Mouse (Mus musculus): ENCODE data around the gene Bend7. TPM values are rescaled to one million over a fixed set of nuclear protein-coding genes. Genes with fewer than 3 reads are reported as not detected.

Bend7 gene
- polyA plus RNA-seq, 1 experiment from 2014 or later, result 1.8 TPM

- no peaks in the 10 kb centered on the region for H3K9me3 ChIP-seq
- no peaks in the 10 kb centered on the region for H3K4me1 ChIP-seq
- H3K4me3 ChIP-seq, result no peak overlapping the region
- peak; percentile 63 for DNase-seq (ENCODE audit: low spot score)
- H3K36me3 ChIP-seq, result no peaks in the 10 kb centered on the region
- no peak overlapping the region for H3K27ac ChIP-seq
- no peaks in the 10 kb centered on the region for H3K27me3 ChIP-seq (ENCODE audit: insufficient read depth, poor library complexity, severe bottlenecking)
- WGBS, result 63% methylated on average over 8 of the region's 8 CpGs
Observed at GRCm38 (mm10) chr2:4755716-4756115, 38.1 kb downstream of the Bend7 start.

DNA sequence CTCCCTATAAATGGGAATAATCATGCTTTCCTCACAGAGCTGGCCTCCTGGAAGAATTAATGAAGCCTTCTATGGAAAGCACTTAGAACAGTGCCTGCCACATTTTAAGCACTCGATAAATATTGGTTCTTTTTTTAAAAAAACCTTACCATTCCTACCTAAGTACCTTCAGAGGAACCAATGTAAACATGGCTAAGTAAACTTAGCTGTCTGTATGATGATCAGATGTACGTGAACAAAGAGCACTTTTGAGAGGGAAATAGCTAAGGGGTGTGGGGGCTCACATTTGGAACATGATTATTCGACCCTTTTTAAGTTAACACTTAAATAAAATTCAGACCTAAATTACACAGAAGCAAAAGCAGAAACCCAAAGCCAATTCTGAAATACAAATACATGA lies 39.6 kb downstream of the Bend7 start:
- H3K4me3 ChIP-seq, result no peak overlapping the region
- no peaks in the 10 kb centered on the region for H3K4me1 ChIP-seq
- H3K27ac ChIP-seq, result no peak overlapping the region
- no peaks in the 10 kb centered on the region for H3K9me3 ChIP-seq
- no peaks in the 10 kb centered on the region for H3K36me3 ChIP-seq
- H3K27me3 ChIP-seq (ENCODE audit: insufficient read depth, poor library complexity, severe bottlenecking), result no peaks in the 10 kb centered on the region
- DNase-seq (ENCODE audit: low spot score), result peak; percentile 14
- 82% methylated on average over 3 of the region's 3 CpGs for whole genome bisulfite sequencing

- Histone ChIP-seq H3K4me3 (no peak overlapping the region), H3K27ac (no peak overlapping the region), H3K36me3 (no peaks in the 10 kb centered on the region), H3K27me3 (ENCODE audit: insufficient read depth, poor library complexity, severe bottlenecking) (no peaks in the 10 kb centered on the region), H3K4me1 (no peaks in the 10 kb centered on the region), H3K9me3 (no peaks in the 10 kb centered on the region)
- WGBS, result 72% methylated on average over 5 of the region's 5 CpGs
- DNase-seq (ENCODE audit: low spot score), result no peak
Observed at GRCm38 (mm10) chr2:4760741-4761140, 43.1 kb downstream of the Bend7 start.

GRCm38 (mm10) chr2:4761906-4762305 lies 44.3 kb downstream of the Bend7 start:
- H3K27me3 ChIP-seq (ENCODE audit: insufficient read depth, poor library complexity, severe bottlenecking), result no peaks in the 10 kb centered on the region
- no peak overlapping the region for H3K4me3 ChIP-seq
- no peaks in the 10 kb centered on the region for H3K36me3 ChIP-seq
- H3K27ac ChIP-seq, result no peak overlapping the region
- H3K9me3 ChIP-seq, result no peaks in the 10 kb centered on the region
- DNase-seq (ENCODE audit: low spot score), result peak; percentile 2
- H3K4me1 ChIP-seq, result no peaks in the 10 kb centered on the region
- 64% methylated on average over 5 of the region's 5 CpGs for WGBS

DNA sequence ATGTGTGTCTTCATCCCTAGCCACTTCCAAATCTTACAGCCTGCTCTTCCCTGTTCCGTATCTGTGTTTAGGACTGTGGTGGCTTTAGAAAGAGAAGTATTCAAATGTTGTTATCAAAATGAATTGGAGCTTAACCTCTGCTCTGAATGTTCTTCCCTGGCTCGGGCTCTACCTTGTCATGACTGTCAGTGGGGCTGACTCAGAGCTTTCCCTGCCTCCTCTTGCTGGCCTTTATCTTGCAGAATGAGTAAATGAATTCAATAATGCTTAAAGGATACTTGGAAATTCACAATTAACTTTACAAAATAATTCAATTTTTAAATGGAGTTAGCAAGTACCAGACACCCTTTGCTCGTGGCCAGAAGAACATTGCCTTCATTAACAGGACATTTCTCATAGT lies 46.4 kb downstream of the Bend7 start:
- H3K4me3 ChIP-seq, result no peak overlapping the region
- H3K4me1 ChIP-seq, result no peaks in the 10 kb centered on the region
- WGBS, result 84% methylated on average over 3 of the region's 3 CpGs

GRCm38 (mm10) chr2:4770376-4770775 lies 52.7 kb downstream of the Bend7 start:
- H3K9me3 ChIP-seq, result no peaks in the 10 kb centered on the region
- no peak for DNase-seq (ENCODE audit: low spot score)
- no peaks in the 10 kb centered on the region for H3K4me1 ChIP-seq
- H3K4me3 ChIP-seq, result no peak overlapping the region
- no peak overlapping the region for H3K27ac ChIP-seq
- H3K36me3 ChIP-seq, result no peaks in the 10 kb centered on the region
- 83% methylated on average over 2 of the region's 2 CpGs for WGBS
- H3K27me3 ChIP-seq (ENCODE audit: insufficient read depth, poor library complexity, severe bottlenecking), result no peaks in the 10 kb centered on the region

More for the DNA sequence above, 46.4 kb downstream of the Bend7 start:
- no peaks in the 10 kb centered on the region for H3K27me3 ChIP-seq (ENCODE audit: insufficient read depth, poor library complexity, severe bottlenecking)
- no peaks in the 10 kb centered on the region for H3K36me3 ChIP-seq
- no peak overlapping the region for H3K27ac ChIP-seq
- DNase-seq (ENCODE audit: low spot score), result peak; percentile 45
- no peaks in the 10 kb centered on the region for H3K9me3 ChIP-seq

DNA sequence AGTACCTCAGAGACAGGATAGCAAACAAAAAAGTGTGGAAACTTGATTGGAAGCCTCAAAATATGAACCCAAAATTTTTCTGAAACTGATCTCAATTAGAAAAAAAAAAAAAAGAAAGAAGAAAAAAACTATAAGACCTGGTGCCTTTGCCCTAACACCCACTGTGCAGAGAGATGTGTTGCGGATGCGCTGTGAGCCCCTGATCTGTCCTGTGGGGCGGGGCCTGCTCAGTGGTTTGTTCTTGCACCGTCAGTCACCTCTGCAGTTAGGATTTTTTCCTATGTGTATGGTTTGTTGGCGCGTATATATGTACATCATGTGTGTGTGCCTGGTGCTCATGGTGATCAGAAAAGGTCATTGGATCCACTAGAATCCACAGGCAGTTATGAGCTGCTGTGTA lies 56.3 kb downstream of the Bend7 start:
- no peaks in the 10 kb centered on the region for H3K27me3 ChIP-seq (ENCODE audit: insufficient read depth, poor library complexity, severe bottlenecking)
- H3K9me3 ChIP-seq, result no peaks in the 10 kb centered on the region
- 0 out of 2 replicates have a peak, but pooled peaks cover 4% of the 10 kb centered on the region for H3K4me1 ChIP-seq
- H3K36me3 ChIP-seq, result no peaks in the 10 kb centered on the region
- 91% methylated on average over 6 of the region's 6 CpGs for WGBS
- no peak overlapping the region for H3K4me3 ChIP-seq
- no peak overlapping the region for H3K27ac ChIP-seq
- peak; percentile 59 for DNase-seq (ENCODE audit: low spot score)

GRCm38 (mm10) chr2:4777291-4777690 lies 59.7 kb downstream of the Bend7 start:
- 56% methylated on average over 8 of the region's 8 CpGs for WGBS

DNA sequence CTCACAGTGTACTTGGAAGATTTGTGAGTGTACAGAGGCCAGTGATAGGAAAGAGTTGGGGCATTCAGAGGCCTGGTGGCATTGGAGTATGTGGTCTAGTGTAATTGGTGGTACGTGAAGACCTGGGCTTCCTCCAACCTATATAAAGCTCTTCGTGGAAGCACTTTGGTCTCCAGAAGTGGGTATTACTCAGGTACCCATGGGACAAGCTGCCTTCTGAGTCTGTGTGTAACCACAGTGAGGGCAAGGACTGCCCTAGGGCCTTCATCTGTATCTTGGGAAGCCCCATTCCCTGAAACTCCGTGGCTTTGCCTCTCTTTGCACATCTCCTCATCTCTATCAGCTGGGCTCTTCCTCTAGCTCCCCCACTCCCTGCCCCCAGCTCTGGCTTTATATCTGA lies 64.0 kb downstream of the Bend7 start:
- no peaks in the 10 kb centered on the region for H3K36me3 ChIP-seq
- no peak overlapping the region for H3K4me3 ChIP-seq
- no peaks in the 10 kb centered on the region for H3K9me3 ChIP-seq
- DNase-seq (ENCODE audit: low spot score), result peak; percentile 66
- 79% methylated on average over 3 of the region's 3 CpGs for WGBS
- H3K27ac ChIP-seq, result no peak overlapping the region
- no peaks in the 10 kb centered on the region for H3K27me3 ChIP-seq (ENCODE audit: insufficient read depth, poor library complexity, severe bottlenecking)
- H3K4me1 ChIP-seq, result 0 out of 2 replicates have a peak, but pooled peaks cover 4% of the 10 kb centered on the region

More at GRCm38 (mm10) chr2:4777291-4777690, 59.7 kb downstream of the Bend7 start:
- Histone ChIP-seq H3K4me3 (no peak overlapping the region), H3K36me3 (no peaks in the 10 kb centered on the region), H3K27ac (no peak overlapping the region), H3K9me3 (no peaks in the 10 kb centered on the region), H3K4me1 (0 out of 2 replicates have a peak, but pooled peaks cover 4% of the 10 kb centered on the region), H3K27me3 (ENCODE audit: insufficient read depth, poor library complexity, severe bottlenecking) (no peaks in the 10 kb centered on the region)
- peak; percentile 59 for DNase-seq (ENCODE audit: low spot score)

- 76% methylated on average over 4 of the region's 4 CpGs for WGBS
- no peaks in the 10 kb centered on the region for H3K36me3 ChIP-seq
- DNase-seq (ENCODE audit: low spot score), result no peak
- H3K27ac ChIP-seq, result no peak overlapping the region
- H3K9me3 ChIP-seq, result no peaks in the 10 kb centered on the region
- H3K4me1 ChIP-seq, result no peaks in the 10 kb centered on the region
- H3K4me3 ChIP-seq, result no peak overlapping the region
- H3K27me3 ChIP-seq (ENCODE audit: insufficient read depth, poor library complexity, severe bottlenecking), result no peaks in the 10 kb centered on the region
Observed at GRCm38 (mm10) chr2:4782401-4782800, 64.8 kb downstream of the Bend7 start.

DNA sequence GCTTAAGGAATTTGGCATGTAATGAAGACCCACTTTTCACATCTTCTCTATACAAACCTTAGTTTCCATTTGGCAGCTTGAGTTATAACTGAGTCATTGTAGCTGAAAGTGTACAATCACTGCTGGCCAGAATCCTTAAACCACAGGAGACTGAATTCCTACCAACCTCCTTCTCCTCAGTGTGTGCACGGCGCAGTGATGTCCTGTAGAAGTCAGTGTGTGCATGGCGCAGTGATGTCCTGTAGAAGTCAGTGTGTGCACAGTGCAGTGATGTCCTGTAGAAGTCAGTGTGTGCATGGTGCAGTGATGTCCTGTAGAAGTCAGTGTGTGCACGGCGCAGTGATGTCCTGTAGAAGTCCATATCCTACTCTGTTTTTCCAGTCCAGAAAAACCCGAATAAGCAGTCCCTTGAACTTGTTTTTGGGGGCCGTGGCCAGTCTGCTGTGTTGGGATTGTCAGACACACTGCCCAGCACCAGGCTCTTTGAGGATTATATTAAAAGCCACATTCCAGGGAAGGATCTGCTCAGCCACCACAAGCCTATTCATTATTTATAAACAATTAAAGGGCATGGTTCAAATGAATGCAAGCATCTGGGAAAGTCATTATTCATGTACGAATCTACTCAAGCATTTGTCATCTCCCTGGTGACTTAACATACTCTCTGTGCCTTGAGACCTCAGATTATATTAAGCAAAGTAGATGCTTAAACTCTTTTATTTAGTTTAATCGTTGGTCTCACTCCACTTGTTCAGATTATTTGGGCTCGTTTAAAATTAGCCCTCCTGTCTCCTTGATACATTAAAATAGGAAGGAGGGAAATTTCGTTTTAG lies 65.4 kb downstream of the Bend7 start:
- Histone ChIP-seq H3K4me1 (no peaks in the 10 kb centered on the region), H3K27ac (no peak overlapping the region), H3K4me3 (no peak overlapping the region), H3K9me3 (no peaks in the 10 kb centered on the region), H3K27me3 (ENCODE audit: insufficient read depth, poor library complexity, severe bottlenecking) (no peaks in the 10 kb centered on the region), H3K36me3 (no peaks in the 10 kb centered on the region)
- 87% methylated on average over 11 of the region's 11 CpGs for WGBS
- peak; percentile 43 for DNase-seq (ENCODE audit: low spot score)

GRCm38 (mm10) chr2:4784012-4784411 lies 66.4 kb downstream of the Bend7 start:
- no peaks in the 10 kb centered on the region for H3K36me3 ChIP-seq
- DNase-seq (ENCODE audit: low spot score), result peak; percentile 16
- H3K4me1 ChIP-seq, result no peaks in the 10 kb centered on the region
- H3K9me3 ChIP-seq, result no peaks in the 10 kb centered on the region
- no peak overlapping the region for H3K4me3 ChIP-seq
- no peaks in the 10 kb centered on the region for H3K27me3 ChIP-seq (ENCODE audit: insufficient read depth, poor library complexity, severe bottlenecking)
- no peak overlapping the region for H3K27ac ChIP-seq
- WGBS, result 73% methylated on average over 8 of the region's 8 CpGs

GRCm38 (mm10) chr2:4785016-4785415 lies 67.4 kb downstream of the Bend7 start:
- H3K4me1 ChIP-seq, result no peaks in the 10 kb centered on the region
- H3K36me3 ChIP-seq, result no peaks in the 10 kb centered on the region
- whole genome bisulfite sequencing, result 83% methylated on average over 6 of the region's 6 CpGs
- H3K4me3 ChIP-seq, result no peak overlapping the region
- no peaks in the 10 kb centered on the region for H3K9me3 ChIP-seq
- peak; percentile 58 for DNase-seq (ENCODE audit: low spot score)
- H3K27me3 ChIP-seq (ENCODE audit: insufficient read depth, poor library complexity, severe bottlenecking), result no peaks in the 10 kb centered on the region
- no peak overlapping the region for H3K27ac ChIP-seq

All from heart, embryonic 10.5 days (tissue).